Mouse (Mus musculus) midbrain, postnatal 0 days (tissue): ENCODE results near the gene Tmem11. TPM values are rescaled to one million over a fixed set of nuclear protein-coding genes. Genes with fewer than 3 reads are reported as not detected.
"Not testable (repeated sequence)": the region's sequence is repeated elsewhere in the genome, so short reads cannot be mapped to it uniquely, and the experiment has no call there.

Experiments
- ATAC-seq: fragments of 200-750 bp; cut with Nextera tagmentation; 2 replicates; pipeline ENCODE4 v1.8.0; 2017; ENCODE audit warnings: moderate number of reproducible peaks, mild to moderate bottlenecking, moderate TSS enrichment, moderate library complexity; ENCODE audit not compliant: low FRiP score
- DNase-seq: peaks from one replicate; pipeline ENCODE4 v3.0.0-alpha.2; 2015; ENCODE audit warnings: low spot score
- H3K27ac ChIP-seq: fragments of 300-500 bp; sonication (generic); 2 replicates; pipeline ENCODE4 v1.5.1; 2014; ENCODE audit warnings: low read depth, mild to moderate bottlenecking, low read length, mixed read lengths
- H3K27me3 ChIP-seq: fragments of 300-500 bp; sonication (generic); 2 replicates; pipeline ENCODE4 v1.6.1; 2014; ENCODE audit warnings: low read length, control low read depth, mixed read lengths; ENCODE audit not compliant: insufficient read depth
- H3K36me3 ChIP-seq: fragments of 300-500 bp; sonication (generic); 2 replicates; pipeline ENCODE4 v1.6.1; 2014; ENCODE audit warnings: low read length, control low read depth, mixed read lengths; ENCODE audit not compliant: insufficient read depth
- H3K4me1 ChIP-seq: fragments of 300-500 bp; sonication (generic); 2 replicates; pipeline ENCODE4 v1.6.1; 2014; ENCODE audit warnings: mild to moderate bottlenecking, control low read depth, antibody characterized with exemption, low read length, mixed read lengths; ENCODE audit not compliant: insufficient read depth
- H3K4me2 ChIP-seq: fragments of 300-500 bp; sonication (generic); 2 replicates; pipeline ENCODE4 v1.6.1; 2014; ENCODE audit warnings: low read depth, mild to moderate bottlenecking, low read length, mixed read lengths; ENCODE audit not compliant: poor library complexity, severe bottlenecking
- H3K4me3 ChIP-seq: fragments of 300-500 bp; sonication (generic); 2 replicates; pipeline ENCODE4 v1.5.1; 2014; ENCODE audit warnings: low read depth, mild to moderate bottlenecking, low read length, moderate library complexity
- H3K9ac ChIP-seq: fragments of 300-500 bp; sonication (generic); replicated peaks from 2 replicates; pipeline ENCODE4 v1.6.1; 2014; ENCODE audit warnings: mild to moderate bottlenecking, low read length, moderate library complexity, mixed read lengths; ENCODE audit not compliant: poor library complexity, severe bottlenecking
- H3K9me3 ChIP-seq: fragments of 300-500 bp; sonication (generic); 2 replicates; pipeline ENCODE4 v1.6.1; 2016; ENCODE audit warnings: low read length, control low read depth
- CTCF ChIP-seq: IDR thresholded peaks from 2 replicates; pipeline ENCODE4 v1.5.1; 2016; ENCODE audit warnings: antibody characterized with exemption, mild to moderate bottlenecking
- WGBS: fragments of 180-500 bp; shearing (Covaris S2); extraction: QIAGEN DNeasy Blood & Tissue Kit; methylation state at CpG from one replicate; pipeline ENCODE4 v1.1.7; 2014; 5-methylcytosine and 5-hydroxymethylcytosine counted together
- polyA plus RNA-seq: library from polyadenylated mRNA; unstranded; fragments of >200 nt; fragmentation: Nextera tagmentation; extraction: Ambion mirVana; gene quantifications from 2 replicates; pipeline ENCODE4 v1.2.1, GENCODE M21; 2015
- total RNA-seq: library from RNA; depleted of rRNA; stranded (reverse); fragments of >200 nt; gene quantifications from 2 replicates; pipeline ENCODE4 v1.2.3, GENCODE M21; 2014

Gene Tmem11
- total and polyA plus RNA-seq, 2 experiments from 2014 or later: 52.0 to 53.4 TPM

- Histone ChIP-seq H3K4me1 (no peaks in the 10 kb centered on the region), H3K4me3 (no peak overlapping the region), H3K27ac (no peak overlapping the region), H3K36me3 (no peaks in the 10 kb centered on the region), H3K9me3 (no peaks in the 10 kb centered on the region), H3K27me3 (no peaks in the 10 kb centered on the region), H3K9ac (no peak overlapping the region), H3K4me2 (no peak overlapping the region)
- no peak for TF ChIP-seq CTCF
- no peak for DNase-seq
- 34% methylated on average over 4 of the region's 4 CpGs for WGBS
- ATAC-seq: no peak
These were observed 16.8 kb upstream of the Tmem11 start for GRCm38 (mm10) chr11:60895915-60896314.

DNA sequence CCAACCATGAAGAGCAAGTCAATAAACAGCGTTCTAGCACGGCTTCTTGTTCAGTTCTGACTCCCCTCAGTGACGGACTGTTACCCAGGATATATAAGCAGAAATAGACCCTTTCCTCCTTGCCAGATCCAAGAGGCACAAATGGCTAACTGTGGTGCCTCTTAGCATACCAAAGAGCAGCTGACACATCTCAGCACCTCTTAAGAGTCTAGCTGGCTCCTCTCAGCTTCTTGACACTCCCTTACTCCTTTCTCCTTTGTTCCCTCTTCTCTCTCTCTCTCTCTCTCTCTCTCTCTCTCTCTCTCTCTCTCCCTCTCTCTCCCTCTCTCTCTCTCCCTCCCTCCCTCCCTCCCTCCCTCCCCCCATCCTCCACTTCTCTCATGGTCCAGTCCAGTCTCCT, 11.7 kb upstream of the Tmem11 start:
- no peak overlapping the region for H3K9ac ChIP-seq
- no peak for TF ChIP-seq CTCF
- no peak overlapping the region for H3K4me3 ChIP-seq
- no peaks in the 10 kb centered on the region for H3K9me3 ChIP-seq
- no peaks in the 10 kb centered on the region for H3K36me3 ChIP-seq
- H3K4me1 ChIP-seq: no peaks in the 10 kb centered on the region
- no peak overlapping the region for H3K27ac ChIP-seq
- H3K27me3 ChIP-seq: no peaks in the 10 kb centered on the region
- ATAC-seq (no peak), DNase-seq (no peak)
- no peak overlapping the region for H3K4me2 ChIP-seq
- 69% methylated on average over 3 of the region's 3 CpGs for WGBS

DNA sequence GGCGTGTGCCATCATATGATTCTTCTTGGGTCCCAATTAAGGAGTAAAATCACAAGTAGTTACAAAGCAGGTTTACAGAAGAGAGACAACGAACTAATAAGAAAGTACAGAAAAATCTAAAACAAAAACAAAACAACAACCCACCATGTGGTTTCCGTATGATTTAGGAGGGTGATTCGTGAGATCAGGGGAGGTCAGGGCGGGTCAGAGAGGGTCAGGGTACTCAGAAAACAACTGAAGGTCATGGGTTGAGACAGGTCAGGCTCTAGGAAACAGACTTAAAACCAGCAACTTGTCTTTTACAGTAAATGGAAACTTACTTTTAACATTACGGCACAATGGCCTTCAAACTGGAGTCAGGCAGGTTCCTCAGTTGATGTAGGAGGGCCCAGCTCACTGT, 11.2 kb upstream of the Tmem11 start:
- Histone ChIP-seq H3K36me3 (no peaks in the 10 kb centered on the region), H3K4me3 (no peak overlapping the region), H3K27ac (no peak overlapping the region), H3K9me3 (no peaks in the 10 kb centered on the region), H3K4me1 (no peaks in the 10 kb centered on the region), H3K9ac (no peak overlapping the region), H3K4me2 (no peak overlapping the region), H3K27me3 (no peaks in the 10 kb centered on the region)
- ATAC-seq (no peak), DNase-seq (no peak)
- 69% methylated on average over 6 of the region's 6 CpGs for WGBS
- TF ChIP-seq CTCF: no peak

DNA sequence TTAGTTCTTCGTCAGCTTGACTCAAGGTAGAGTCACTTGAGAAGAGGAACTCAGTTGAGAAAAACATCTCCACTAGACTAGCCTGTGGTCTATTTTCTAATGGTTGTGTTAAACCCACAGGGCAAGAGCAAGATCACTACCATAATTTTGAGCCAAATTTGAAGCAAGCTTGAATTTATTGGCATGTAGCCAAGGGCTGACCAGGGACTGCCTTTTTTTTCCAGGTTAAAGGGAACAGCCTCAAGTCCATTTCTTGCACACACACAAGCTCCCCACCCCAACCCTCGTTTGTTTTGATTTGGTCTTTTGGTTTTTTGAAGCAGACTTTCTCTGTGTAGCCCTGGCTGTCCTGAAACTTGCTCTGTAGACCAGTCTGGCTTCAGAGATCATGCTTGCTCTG, 10.8 kb upstream of the Tmem11 start:
- Histone ChIP-seq H3K9me3 (no peaks in the 10 kb centered on the region), H3K4me3 (no peak overlapping the region), H3K9ac (no peak overlapping the region), H3K27ac (no peak overlapping the region), H3K4me2 (no peak overlapping the region), H3K4me1 (no peaks in the 10 kb centered on the region), H3K27me3 (no peaks in the 10 kb centered on the region), H3K36me3 (no peaks in the 10 kb centered on the region)
- no peak for ATAC-seq
- 67% methylated on average over 2 of the region's 2 CpGs for WGBS
- no peak for TF ChIP-seq CTCF
- DNase-seq: no peak

DNA sequence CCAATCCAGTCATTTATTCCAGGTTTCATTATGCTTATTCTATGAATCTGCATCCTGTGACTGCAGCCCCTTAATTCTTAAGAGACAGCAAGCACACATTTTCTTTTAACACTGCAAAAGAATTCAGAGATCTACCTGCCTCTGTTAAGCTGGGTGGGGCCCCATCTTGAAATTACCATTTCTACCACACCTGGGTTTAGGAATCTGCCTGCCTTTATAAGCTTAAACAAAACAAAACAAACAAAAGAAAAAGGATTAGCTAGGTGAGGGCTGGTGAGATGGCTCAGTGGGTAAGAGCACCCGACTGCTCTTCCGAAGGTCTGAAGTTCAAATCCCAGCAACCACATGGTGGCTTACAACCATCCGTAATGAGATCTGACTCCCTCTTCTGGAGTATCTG, 7.9 kb upstream of the Tmem11 start:
- 89% methylated on average over 2 of the region's 3 CpGs for WGBS

DNA sequence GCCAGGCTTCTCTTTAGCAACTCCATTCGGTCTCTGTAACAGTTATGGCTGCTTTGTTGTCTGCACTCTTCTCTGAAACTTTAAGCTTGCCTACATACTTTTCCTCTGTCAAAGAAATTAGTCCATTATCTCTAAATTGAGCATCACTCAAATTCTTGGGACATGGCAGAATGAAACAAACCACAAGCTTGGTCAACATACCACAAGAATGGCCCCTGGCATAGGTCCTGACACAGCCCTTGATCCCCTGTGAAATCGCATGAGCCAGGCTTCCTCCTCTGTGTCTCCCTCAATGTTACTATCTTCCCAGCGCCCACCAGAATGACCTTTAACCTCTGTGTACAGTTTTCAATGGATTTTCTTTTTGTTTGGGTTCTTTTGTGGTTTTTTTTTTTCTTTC, 3.3 kb upstream of the Tmem11 start:
- TF ChIP-seq CTCF: no peak
- ATAC-seq: no peak
- H3K4me2 ChIP-seq: no peak overlapping the region
- no peaks in the 10 kb centered on the region for H3K27me3 ChIP-seq
- 72% methylated on average over 3 of the region's 3 CpGs for WGBS
- DNase-seq: no peak
- no peak overlapping the region for H3K9ac ChIP-seq
- no peaks in the 10 kb centered on the region for H3K4me1 ChIP-seq
- no peak overlapping the region for H3K4me3 ChIP-seq
- H3K9me3 ChIP-seq: no peaks in the 10 kb centered on the region
- no peak overlapping the region for H3K27ac ChIP-seq
- H3K36me3 ChIP-seq: no peaks in the 10 kb centered on the region

More for the DNA sequence above, 7.9 kb upstream of the Tmem11 start:
- H3K27me3 ChIP-seq, DNase-seq, ATAC-seq, H3K4me1 ChIP-seq, H3K27ac ChIP-seq, H3K4me2 ChIP-seq, H3K9me3 ChIP-seq, H3K9ac ChIP-seq, H3K36me3 ChIP-seq, H3K4me3 ChIP-seq: not testable (repeated sequence)
